Mouse (Mus musculus): ENCODE results near the gene Dtx2. TPM values are rescaled to one million over a fixed set of nuclear protein-coding genes. Genes with fewer than 3 reads are reported as not detected.
A peak's percentile ranks its signal among the peaks of the same experiment; 100 is the strongest.

Dtx2 gene
- polyA plus RNA-seq, 1 experiment: 75.3 TPM

GRCm38 (mm10) chr5:135971876-135972275, 22.7 kb upstream of the Dtx2 start:
- no peak for DNase-seq
- 85% methylated on average over 7 of the region's 7 CpGs for WGBS
- Histone ChIP-seq H3K27me3 (ENCODE audit: control insufficient read depth, insufficient read depth, low read length) (no peaks in the 10 kb centered on the region), H3K4me1 (replicated peaks; ENCODE audit: control insufficient read depth, insufficient read depth, low read length) (no peaks in the 10 kb centered on the region), H3K36me3 (ENCODE audit: control insufficient read depth, insufficient read depth, low read length) (no peaks in the 10 kb centered on the region), H3K4me3 (ENCODE audit: control insufficient read depth, insufficient read depth, low read length) (no peak overlapping the region), H3K27ac (ENCODE audit: control insufficient read depth, insufficient read depth, low read length) (no peak overlapping the region)
- TF ChIP-seq CTCF (IDR thresholded peaks at IDR 0.05; ENCODE audit: borderline replicate concordance, control insufficient read depth, extremely low read depth, insufficient read depth, low read length, poor library complexity) (no peak), POLR2A (IDR thresholded peaks at IDR 0.05; ENCODE audit: control insufficient read depth, extremely low read depth, insufficient read depth, low read length, poor library complexity) (no peak)

GRCm38 (mm10) chr5:135974365-135974764, 20.2 kb upstream of the Dtx2 start, which contains the start of gene Ssc4d:
Ssc4d (minus strand) TSS chr5:135974531.
- TF ChIP-seq CTCF (IDR thresholded peaks at IDR 0.05; ENCODE audit: borderline replicate concordance, control insufficient read depth, extremely low read depth, insufficient read depth, low read length, poor library complexity) (no peak), POLR2A (IDR thresholded peaks at IDR 0.05; ENCODE audit: control insufficient read depth, extremely low read depth, insufficient read depth, low read length, poor library complexity) (no peak)
- no peaks in the 10 kb centered on the region for H3K4me1 ChIP-seq (replicated peaks; ENCODE audit: control insufficient read depth, insufficient read depth, low read length)
- DNase-seq: no peak
- no peak within 1 kb of the TSS for H3K27ac ChIP-seq (ENCODE audit: control insufficient read depth, insufficient read depth, low read length)
- H3K27me3 ChIP-seq (ENCODE audit: control insufficient read depth, insufficient read depth, low read length): no peaks in the 10 kb centered on the region
- 32% methylated on average over 9 of the region's 9 CpGs for whole genome bisulfite sequencing
- H3K36me3 ChIP-seq (ENCODE audit: control insufficient read depth, insufficient read depth, low read length): no peaks in the 10 kb centered on the region
- no peak within 1 kb of the TSS for H3K4me3 ChIP-seq (ENCODE audit: control insufficient read depth, insufficient read depth, low read length)

- Histone ChIP-seq H3K4me1 (replicated peaks; ENCODE audit: control insufficient read depth, insufficient read depth, low read length) (no peaks in the 10 kb centered on the region), H3K36me3 (ENCODE audit: control insufficient read depth, insufficient read depth, low read length) (no peaks in the 10 kb centered on the region), H3K27me3 (ENCODE audit: control insufficient read depth, insufficient read depth, low read length) (no peaks in the 10 kb centered on the region), H3K27ac (ENCODE audit: control insufficient read depth, insufficient read depth, low read length) (no peak overlapping the region), H3K4me3 (ENCODE audit: control insufficient read depth, insufficient read depth, low read length) (no peak overlapping the region)
- DNase-seq: no peak
- 96% methylated on average over 8 of the region's 8 CpGs for WGBS
- TF ChIP-seq POLR2A (IDR thresholded peaks at IDR 0.05; ENCODE audit: control insufficient read depth, extremely low read depth, insufficient read depth, low read length, poor library complexity) (no peak), CTCF (IDR thresholded peaks at IDR 0.05; ENCODE audit: borderline replicate concordance, control insufficient read depth, extremely low read depth, insufficient read depth, low read length, poor library complexity) (no peak)
Observed at GRCm38 (mm10) chr5:135975893-135976668, 18.5 kb upstream of the Dtx2 start.

- DNase-seq: no peak
- Histone ChIP-seq H3K27me3 (ENCODE audit: control insufficient read depth, insufficient read depth, low read length) (no peaks in the 10 kb centered on the region), H3K36me3 (ENCODE audit: control insufficient read depth, insufficient read depth, low read length) (no peaks in the 10 kb centered on the region), H3K4me1 (replicated peaks; ENCODE audit: control insufficient read depth, insufficient read depth, low read length) (no peaks in the 10 kb centered on the region), H3K4me3 (ENCODE audit: control insufficient read depth, insufficient read depth, low read length) (no peak overlapping the region), H3K27ac (ENCODE audit: control insufficient read depth, insufficient read depth, low read length) (no peak overlapping the region)
- no peak for TF ChIP-seq POLR2A (IDR thresholded peaks at IDR 0.05; ENCODE audit: control insufficient read depth, extremely low read depth, insufficient read depth, low read length, poor library complexity)
- TF ChIP-seq CTCF (IDR thresholded peaks at IDR 0.05; ENCODE audit: borderline replicate concordance, control insufficient read depth, extremely low read depth, insufficient read depth, low read length, poor library complexity): no peak
- 95% methylated on average over 5 of the region's 5 CpGs for whole genome bisulfite sequencing
Observed at GRCm38 (mm10) chr5:135979381-135979780, 15.2 kb upstream of the Dtx2 start.

- H3K4me1 ChIP-seq (replicated peaks; ENCODE audit: control insufficient read depth, insufficient read depth, low read length): no peaks in the 10 kb centered on the region
- H3K27ac ChIP-seq (ENCODE audit: control insufficient read depth, insufficient read depth, low read length): no peak within 1 kb of the TSS
- no peaks in the 10 kb centered on the region for H3K27me3 ChIP-seq (ENCODE audit: control insufficient read depth, insufficient read depth, low read length)
- TF ChIP-seq CTCF (IDR thresholded peaks at IDR 0.05; ENCODE audit: borderline replicate concordance, control insufficient read depth, extremely low read depth, insufficient read depth, low read length, poor library complexity): no peak
- no peak for TF ChIP-seq POLR2A (IDR thresholded peaks at IDR 0.05; ENCODE audit: control insufficient read depth, extremely low read depth, insufficient read depth, low read length, poor library complexity)
- WGBS: 81% methylated on average over 8 of the region's 8 CpGs
- DNase-seq: no peak
- H3K36me3 ChIP-seq (ENCODE audit: control insufficient read depth, insufficient read depth, low read length): no peaks in the 10 kb centered on the region
- no peak within 1 kb of the TSS for H3K4me3 ChIP-seq (ENCODE audit: control insufficient read depth, insufficient read depth, low read length)
Observed at GRCm38 (mm10) chr5:135979904-135980303, 14.7 kb upstream of the Dtx2 start, which contains the start of gene Zp3. Zp3 (plus strand) TSS chr5:135980099.

GRCm38 (mm10) chr5:135982398-135982797, 12.2 kb upstream of the Dtx2 start:
- WGBS: 80% methylated on average over 6 of the region's 6 CpGs
- Histone ChIP-seq H3K27ac (ENCODE audit: control insufficient read depth, insufficient read depth, low read length) (no peak overlapping the region), H3K4me1 (replicated peaks; ENCODE audit: control insufficient read depth, insufficient read depth, low read length) (no peaks in the 10 kb centered on the region)

More at GRCm38 (mm10) chr5:135982398-135982797, 12.2 kb upstream of the Dtx2 start:
- Histone ChIP-seq H3K4me3 (ENCODE audit: control insufficient read depth, insufficient read depth, low read length) (no peak overlapping the region), H3K27me3 (ENCODE audit: control insufficient read depth, insufficient read depth, low read length) (no peaks in the 10 kb centered on the region), H3K36me3 (ENCODE audit: control insufficient read depth, insufficient read depth, low read length) (no peaks in the 10 kb centered on the region)
- peak; percentile 32 for DNase-seq
- TF ChIP-seq CTCF (IDR thresholded peaks at IDR 0.05; ENCODE audit: borderline replicate concordance, control insufficient read depth, extremely low read depth, insufficient read depth, low read length, poor library complexity) (peak; percentile 77; the same call in 1 of the 2 replicates), POLR2A (IDR thresholded peaks at IDR 0.05; ENCODE audit: control insufficient read depth, extremely low read depth, insufficient read depth, low read length, poor library complexity) (no peak)
